Mouse (Mus musculus) hindbrain, embryonic 12.5 days (tissue): ENCODE data around the gene Ubtd1. TPM values are rescaled to one million over a fixed set of nuclear protein-coding genes. Genes with fewer than 3 reads are reported as not detected.
"Not testable (repeated sequence)": the region's sequence is repeated elsewhere in the genome, so short reads cannot be mapped to it uniquely, and the experiment has no call there.

Experiments
- ATAC-seq: fragments of 200-750 bp; cut with Nextera tagmentation; 2 replicates; pipeline ENCODE4 v1.8.0; 2017; ENCODE audit warnings: moderate TSS enrichment; ENCODE audit not compliant: low FRiP score
- H3K27ac ChIP-seq: fragments of 300-500 bp; sonication (generic); 2 replicates; pipeline ENCODE4 v1.5.1; 2016; ENCODE audit warnings: mild to moderate bottlenecking
- H3K27me3 ChIP-seq: fragments of 300-500 bp; sonication (generic); 2 replicates; pipeline ENCODE4 v1.6.1; 2016; ENCODE audit warnings: mild to moderate bottlenecking
- H3K36me3 ChIP-seq: fragments of 300-500 bp; sonication (generic); 2 replicates; pipeline ENCODE4 v1.6.1; 2016; ENCODE audit warnings: mild to moderate bottlenecking
- H3K4me1 ChIP-seq: fragments of 300-500 bp; sonication (generic); 2 replicates; pipeline ENCODE4 v1.6.1; 2016
- H3K4me2 ChIP-seq: fragments of 300-500 bp; sonication (generic); replicated peaks from 2 replicates; pipeline ENCODE4 v1.6.1; 2016; ENCODE audit warnings: mild to moderate bottlenecking
- H3K4me3 ChIP-seq: fragments of 300-500 bp; sonication (generic); 2 replicates; pipeline ENCODE4 v1.5.1; 2016; ENCODE audit warnings: mild to moderate bottlenecking
- H3K9ac ChIP-seq: fragments of 300-500 bp; sonication (generic); 2 replicates; pipeline ENCODE4 v1.6.1; 2016; ENCODE audit warnings: mild to moderate bottlenecking, moderate library complexity
- H3K9me3 ChIP-seq: fragments of 300-500 bp; sonication (generic); replicated peaks from 2 replicates; pipeline ENCODE4 v1.6.1; 2016; ENCODE audit warnings: mild to moderate bottlenecking
- WGBS: fragments of 180-500 bp; shearing (Covaris S2); methylation state at CpG from one replicate; pipeline ENCODE4 v1.1.7; 2016; 5-methylcytosine and 5-hydroxymethylcytosine counted together
- polyA plus RNA-seq: library from polyadenylated mRNA; unstranded; fragments of >200 nt; fragmentation: Nextera tagmentation; extraction: Ambion mirVana; gene quantifications from 2 replicates; pipeline ENCODE4 v1.2.1, GENCODE M21; 2016

Ubtd1 gene
- polyA plus RNA-seq, 1 experiment from 2014 or later = 15.9 TPM

DNA sequence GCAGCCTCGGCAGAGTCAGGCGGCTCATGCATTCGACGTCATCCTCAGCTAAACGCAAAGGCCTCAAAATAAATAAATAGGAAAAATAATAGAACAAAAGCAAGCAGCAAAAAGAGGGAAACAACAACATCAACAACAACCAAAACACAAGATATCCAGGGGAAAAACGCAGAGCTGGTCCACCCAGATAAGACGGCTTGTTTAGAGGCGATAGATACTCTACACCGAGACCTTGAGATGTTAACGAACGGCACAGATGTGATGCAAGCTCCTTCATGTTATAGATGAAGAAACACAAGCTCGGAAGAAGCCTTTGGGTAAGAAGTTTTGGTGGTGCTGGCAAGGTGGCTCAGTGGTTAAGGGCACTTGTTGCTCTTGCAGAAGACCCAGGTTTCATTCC lies 97.4 kb downstream of the Ubtd1 start:
- no peak for ATAC-seq
- Histone ChIP-seq H3K4me1 (peaks cover 3% of the 10 kb centered on the region; the same call in 1 of the 2 replicates), H3K4me2 (no peak overlapping the region), H3K36me3 (peaks cover 43% of the 10 kb centered on the region), H3K27me3 (no peaks in the 10 kb centered on the region), H3K9ac (no peak overlapping the region), H3K4me3 (no peak overlapping the region), H3K27ac (no peak overlapping the region), H3K9me3 (no peaks in the 10 kb centered on the region)
- 96% methylated on average over 12 of the region's 12 CpGs for WGBS

DNA sequence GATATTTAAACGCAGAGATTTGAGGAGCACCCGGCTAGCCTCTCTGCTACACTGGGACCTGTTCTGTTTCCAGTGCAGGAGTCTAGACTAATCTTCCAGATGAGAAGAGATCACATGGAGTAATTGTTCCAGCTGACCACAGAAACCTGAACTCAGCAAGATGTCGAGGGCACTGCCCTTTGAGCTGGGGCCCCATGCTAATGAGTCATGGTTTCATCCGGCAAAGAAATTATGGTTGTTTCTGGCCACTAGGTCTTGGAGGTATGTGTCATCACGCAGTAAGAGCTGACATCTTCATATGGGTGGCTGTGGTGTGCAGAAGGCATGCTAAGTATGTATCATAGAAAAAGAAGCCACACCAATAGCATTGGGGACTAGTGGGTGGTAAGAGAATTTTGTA lies 98.4 kb downstream of the Ubtd1 start:
- no peak overlapping the region for H3K4me3 ChIP-seq
- H3K9ac ChIP-seq = no peak overlapping the region
- WGBS = 80% methylated on average over 5 of the region's 5 CpGs
- peaks cover 33% of the 10 kb centered on the region for H3K36me3 ChIP-seq
- no peak overlapping the region for H3K4me2 ChIP-seq
- ATAC-seq = no peak
- H3K27me3 ChIP-seq = no peaks in the 10 kb centered on the region
- no peaks in the 10 kb centered on the region for H3K9me3 ChIP-seq
- H3K27ac ChIP-seq = no peak overlapping the region
- peaks cover 3% of the 10 kb centered on the region; the same call in 1 of the 2 replicates for H3K4me1 ChIP-seq

DNA sequence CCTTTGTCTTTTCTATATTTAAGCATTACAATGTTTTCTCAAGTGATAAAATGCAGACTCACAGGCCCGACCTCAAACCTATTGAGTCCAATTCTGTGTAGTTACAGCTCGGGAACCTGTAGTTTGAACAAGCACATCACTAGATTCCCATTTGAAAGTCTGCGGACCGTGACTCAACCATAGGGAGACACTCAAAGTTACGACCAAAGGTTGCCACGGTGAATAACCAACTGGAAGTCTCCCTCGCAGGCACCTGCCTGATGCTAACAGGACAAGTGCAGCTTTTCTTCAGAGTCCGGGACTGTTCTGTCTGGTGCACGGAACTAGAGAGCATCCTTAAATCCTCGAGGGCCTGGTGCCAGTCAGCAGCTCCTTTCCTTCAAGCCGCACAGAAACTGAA lies 98.9 kb downstream of the Ubtd1 start:
- Histone ChIP-seq H3K27me3 (no peaks in the 10 kb centered on the region), H3K36me3 (peaks cover 28% of the 10 kb centered on the region), H3K9ac (no peak overlapping the region), H3K4me2 (no peak overlapping the region), H3K27ac (no peak overlapping the region), H3K9me3 (no peaks in the 10 kb centered on the region), H3K4me1 (peaks cover 3% of the 10 kb centered on the region; the same call in 1 of the 2 replicates), H3K4me3 (no peak overlapping the region)
- WGBS = 81% methylated on average over 11 of the region's 11 CpGs
- ATAC-seq = no peak

DNA sequence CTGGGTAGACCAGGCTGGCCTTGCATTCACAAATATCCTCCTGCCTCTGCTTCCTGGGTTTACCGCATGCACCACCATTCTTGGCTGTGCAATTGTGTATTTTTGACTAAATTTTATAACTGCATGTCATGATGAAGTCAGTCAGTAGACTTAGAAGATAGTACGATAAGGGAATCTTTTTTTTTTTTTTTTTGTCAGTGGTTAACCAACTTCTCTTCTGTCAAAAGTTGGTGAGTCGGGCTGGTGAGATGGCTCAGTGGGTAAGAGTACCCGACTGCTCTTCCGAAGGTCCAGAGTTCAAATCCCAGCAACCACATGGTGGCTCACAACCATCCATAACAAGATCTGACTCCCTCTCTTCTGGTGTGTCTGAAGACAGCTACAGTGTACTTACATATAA lies 100.0 kb downstream of the Ubtd1 start:
- H3K4me1 ChIP-seq, H3K27me3 ChIP-seq, H3K4me3 ChIP-seq, H3K4me2 ChIP-seq, H3K9ac ChIP-seq, ATAC-seq, H3K9me3 ChIP-seq, H3K27ac ChIP-seq: not testable (repeated sequence)
- 91% methylated on average over 5 of the region's 5 CpGs for WGBS
- peaks cover 17% of the 10 kb centered on the region; the same call in 1 of the 2 replicates for H3K36me3 ChIP-seq

Other genes starting within 250 kb of the Ubtd1 start
- gene Slit1, start 238.1 kb upstream of the Ubtd1 start, polyA plus RNA-seq = 28.9 and 31.9 TPM in 2 replicates
- 22.4 and 23.2 TPM in 2 replicates for gene Arhgap19, start 179.7 kb upstream of the Ubtd1 start, polyA plus RNA-seq
- gene Frat1, start 151.8 kb upstream of the Ubtd1 start, polyA plus RNA-seq = 16.8 and 19.4 TPM in 2 replicates
- 14.5 and 15.3 TPM in 2 replicates for gene Frat2, start 133.6 kb upstream of the Ubtd1 start, polyA plus RNA-seq
- gene Rrp12, start 85.6 kb upstream of the Ubtd1 start, polyA plus RNA-seq = 18.3 and 20.9 TPM in 2 replicates
- 514 and 546 TPM in 2 replicates for gene Pgam1, start 69.8 kb upstream of the Ubtd1 start, polyA plus RNA-seq
- gene Exosc1, start 48.3 kb upstream of the Ubtd1 start, polyA plus RNA-seq = 63.1 and 64.4 TPM in 2 replicates
- 75.8 and 76.4 TPM in 2 replicates for gene Zdhhc16, start 48.3 kb upstream of the Ubtd1 start, polyA plus RNA-seq
- 33.1 and 39.0 TPM in 2 replicates for gene Mms19, start 606 bp upstream of the Ubtd1 start, polyA plus RNA-seq
- not detected in 2 replicates for gene Ankrd2, start 54.2 kb downstream of the Ubtd1 start, polyA plus RNA-seq
- 1.1 and 1.3 TPM in 2 replicates for gene Hoga1, start 63.8 kb downstream of the Ubtd1 start, polyA plus RNA-seq
- not detected in 2 replicates for gene 4933411K16Rik, start 70.5 kb downstream of the Ubtd1 start, polyA plus RNA-seq
- gene Morn4, start 104.6 kb downstream of the Ubtd1 start, polyA plus RNA-seq = 81.4 and 83.5 TPM in 2 replicates
- 35.3 and 39.4 TPM in 2 replicates for gene Pi4k2a, start 108.7 kb downstream of the Ubtd1 start, polyA plus RNA-seq
- 11.8 and 13.5 TPM in 2 replicates for gene Avpi1, start 147.3 kb downstream of the Ubtd1 start, polyA plus RNA-seq
- 9.7 and 11.6 TPM in 2 replicates for gene Marveld1, start 165.6 kb downstream of the Ubtd1 start, polyA plus RNA-seq
- 53.6 and 55.2 TPM in 2 replicates for gene Zfyve27, start 182.2 kb downstream of the Ubtd1 start, polyA plus RNA-seq
- gene Sfrp5, start 220.5 kb downstream of the Ubtd1 start, polyA plus RNA-seq = 1.5 and 1.9 TPM in 2 replicates